Mouse (Mus musculus): Measurements from ENCODE around the gene Cenpb. TPM values are rescaled to one million over a fixed set of nuclear protein-coding genes. Genes with fewer than 3 reads are reported as not detected.
A peak's percentile ranks its signal among the peaks of the same experiment; 100 is the strongest.

The Cenpb gene
- total RNA-seq, 1 experiment from 2014 or later, result 14.0 TPM

DNA sequence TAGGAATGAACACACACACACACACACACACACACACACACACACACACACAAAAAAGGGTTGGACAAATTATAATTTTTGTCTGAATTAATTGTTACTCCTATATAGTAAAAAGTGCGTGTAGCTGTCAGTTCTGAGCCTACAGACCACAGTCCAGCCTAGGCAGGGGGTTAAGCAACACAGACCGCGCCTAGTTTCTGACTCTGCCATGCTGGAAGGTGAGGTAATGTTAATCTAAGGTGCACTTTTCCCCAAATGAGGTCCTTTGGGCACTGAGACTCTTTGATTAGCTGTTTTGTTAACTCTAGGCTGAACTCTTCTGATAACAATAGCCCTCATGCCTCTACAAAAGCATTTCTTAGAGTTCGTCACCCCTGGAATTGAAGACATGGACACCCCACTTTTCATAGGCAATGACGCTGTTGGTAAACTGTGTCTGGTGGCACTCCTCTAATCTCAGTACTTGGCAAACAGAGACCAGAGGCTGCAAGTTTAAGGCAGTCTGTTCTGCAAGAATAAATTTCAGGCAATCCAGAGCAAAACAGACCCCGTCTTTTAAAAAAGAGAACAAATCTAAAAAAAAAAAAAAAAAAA lies 24.0 kb upstream of the Cenpb start:
- ATAC-seq (replicated peaks; ENCODE audit: insufficient number of reproducible peaks, low FRiP score, low TSS enrichment, poor library complexity, severe bottlenecking), result no peak

DNA sequence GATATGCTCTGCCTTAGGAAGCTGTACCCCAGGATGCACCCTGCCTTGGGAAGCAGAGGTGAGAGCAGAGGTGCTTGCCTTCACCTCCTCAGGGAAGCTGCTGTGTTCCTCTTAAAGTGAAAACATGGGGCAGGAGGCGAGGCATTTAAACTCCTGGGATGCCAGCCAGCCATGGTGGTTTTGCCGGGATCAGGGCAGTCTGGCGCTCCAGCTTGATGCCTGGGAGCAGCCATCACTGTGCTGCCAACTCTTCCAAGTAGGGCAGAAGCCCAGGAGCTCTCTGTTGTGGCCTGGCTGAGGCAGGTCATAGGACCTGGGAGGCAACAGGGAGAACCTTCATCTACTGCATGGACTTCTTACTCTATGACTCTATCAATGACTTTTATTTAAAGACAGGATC lies 21.4 kb upstream of the Cenpb start:
- ATAC-seq (replicated peaks; ENCODE audit: insufficient number of reproducible peaks, low FRiP score, low TSS enrichment, poor library complexity, severe bottlenecking), result no peak

- no peak for ATAC-seq (replicated peaks; ENCODE audit: insufficient number of reproducible peaks, low FRiP score, low TSS enrichment, poor library complexity, severe bottlenecking)
Observed at GRCm38 (mm10) chr2:131200710-131201109, 20.8 kb upstream of the Cenpb start.

- ATAC-seq (replicated peaks; ENCODE audit: insufficient number of reproducible peaks, low FRiP score, low TSS enrichment, poor library complexity, severe bottlenecking), result peak; percentile 45; the same call in 1 of the 2 replicates
Observed at GRCm38 (mm10) chr2:131196606-131197316, 16.9 kb upstream of the Cenpb start.

DNA sequence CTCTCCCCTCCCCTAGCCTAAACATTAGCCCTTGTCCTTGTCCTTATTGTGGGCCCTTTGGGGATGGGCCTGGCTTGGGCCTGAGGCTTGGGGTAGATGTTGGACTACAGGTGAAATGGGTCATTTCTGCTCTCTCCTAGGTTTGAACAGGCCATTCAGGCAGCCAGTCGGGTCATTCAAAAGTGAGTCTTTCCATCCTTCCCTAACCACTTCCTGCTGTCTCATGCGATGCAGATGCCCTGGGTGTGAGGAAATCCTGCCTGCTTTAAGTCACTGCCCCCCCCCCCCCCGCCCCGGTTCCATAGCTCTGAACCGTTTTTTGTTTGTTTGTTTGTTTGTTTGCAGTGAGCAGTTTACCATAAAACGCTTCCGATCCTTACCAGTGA lies 11.1 kb upstream of the Cenpb start:
- ATAC-seq (replicated peaks; ENCODE audit: insufficient number of reproducible peaks, low FRiP score, low TSS enrichment, poor library complexity, severe bottlenecking), result no peak

GRCm38 (mm10) chr2:131190344-131191004 lies 10.6 kb upstream of the Cenpb start:
- ATAC-seq (replicated peaks; ENCODE audit: insufficient number of reproducible peaks, low FRiP score, low TSS enrichment, poor library complexity, severe bottlenecking), result 0 out of 2 replicates have a peak, but pooled peaks have one; percentile 29

DNA sequence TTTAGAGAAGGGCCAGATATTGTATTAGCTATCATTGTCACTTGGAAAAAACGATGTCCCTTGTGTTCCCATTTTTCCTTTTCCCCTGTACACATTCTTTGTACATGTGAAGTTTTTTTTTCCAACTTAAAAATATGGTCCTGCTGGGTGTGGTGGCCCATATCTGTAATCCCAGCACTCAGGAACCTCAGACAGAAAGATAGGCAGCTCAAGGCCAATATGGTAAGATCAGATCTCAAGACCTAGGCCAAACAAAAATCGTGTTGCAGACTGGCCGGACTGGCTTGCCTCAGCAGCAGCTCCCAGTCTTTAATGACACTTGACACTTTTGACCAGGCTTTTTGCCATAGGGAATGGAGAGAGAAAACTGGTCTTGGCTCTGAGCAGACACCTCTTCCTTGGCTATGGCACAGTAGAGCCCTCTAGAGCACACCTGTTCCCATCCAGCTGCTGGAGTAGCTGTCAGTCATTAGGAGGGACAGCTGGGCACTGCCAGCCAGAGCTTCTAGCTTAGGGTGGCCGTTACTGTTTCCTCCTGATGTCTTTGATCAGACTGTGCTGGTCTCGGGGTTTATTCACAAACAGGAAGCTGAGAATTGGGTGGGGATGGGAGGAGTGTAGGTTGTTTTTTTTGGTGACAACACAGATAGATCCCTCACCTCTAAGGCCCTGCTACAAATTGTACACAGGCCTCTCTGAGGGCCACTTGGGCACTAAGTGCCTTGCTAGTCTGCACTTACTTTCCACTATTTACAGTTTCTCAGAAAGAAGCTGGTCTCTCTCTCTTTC lies 9.8 kb upstream of the Cenpb start:
- no peak; the same call in 1 of the 2 replicates for ATAC-seq (replicated peaks; ENCODE audit: insufficient number of reproducible peaks, low FRiP score, low TSS enrichment, poor library complexity, severe bottlenecking)

GRCm38 (mm10) chr2:131188311-131188710 lies 8.4 kb upstream of the Cenpb start:
- no peak for ATAC-seq (replicated peaks; ENCODE audit: insufficient number of reproducible peaks, low FRiP score, low TSS enrichment, poor library complexity, severe bottlenecking)

DNA sequence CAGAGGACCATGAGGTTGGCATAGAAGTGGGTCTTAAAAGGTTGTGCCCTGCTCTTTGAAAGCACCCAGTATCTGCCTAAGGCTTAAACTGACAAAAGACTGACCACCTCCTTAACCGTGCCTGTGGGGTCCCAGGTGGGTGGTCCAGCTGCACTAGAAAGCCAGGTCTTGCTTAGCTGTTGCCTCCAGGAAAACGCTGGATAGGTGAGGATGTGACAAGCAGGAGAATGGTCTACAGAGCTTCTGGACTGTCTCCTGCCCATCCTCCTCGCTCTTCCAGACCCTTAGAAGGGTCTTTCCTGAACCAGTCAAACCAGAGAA lies 7.7 kb upstream of the Cenpb start:
- no peak for ATAC-seq (replicated peaks; ENCODE audit: insufficient number of reproducible peaks, low FRiP score, low TSS enrichment, poor library complexity, severe bottlenecking)

GRCm38 (mm10) chr2:131186771-131187601 lies 7.1 kb upstream of the Cenpb start, which contains the start of the genes Cdc25b and Spef1:
Gene Cdc25b (plus strand): TSS chr2:131186949.
Gene Spef1 (minus strand): TSS chr2:131187282.
- peak; percentile 70 for ATAC-seq (replicated peaks; ENCODE audit: insufficient number of reproducible peaks, low FRiP score, low TSS enrichment, poor library complexity, severe bottlenecking)

GRCm38 (mm10) chr2:131186343-131186742 lies 6.5 kb upstream of the Cenpb start:
- no peak for ATAC-seq (replicated peaks; ENCODE audit: insufficient number of reproducible peaks, low FRiP score, low TSS enrichment, poor library complexity, severe bottlenecking)

DNA sequence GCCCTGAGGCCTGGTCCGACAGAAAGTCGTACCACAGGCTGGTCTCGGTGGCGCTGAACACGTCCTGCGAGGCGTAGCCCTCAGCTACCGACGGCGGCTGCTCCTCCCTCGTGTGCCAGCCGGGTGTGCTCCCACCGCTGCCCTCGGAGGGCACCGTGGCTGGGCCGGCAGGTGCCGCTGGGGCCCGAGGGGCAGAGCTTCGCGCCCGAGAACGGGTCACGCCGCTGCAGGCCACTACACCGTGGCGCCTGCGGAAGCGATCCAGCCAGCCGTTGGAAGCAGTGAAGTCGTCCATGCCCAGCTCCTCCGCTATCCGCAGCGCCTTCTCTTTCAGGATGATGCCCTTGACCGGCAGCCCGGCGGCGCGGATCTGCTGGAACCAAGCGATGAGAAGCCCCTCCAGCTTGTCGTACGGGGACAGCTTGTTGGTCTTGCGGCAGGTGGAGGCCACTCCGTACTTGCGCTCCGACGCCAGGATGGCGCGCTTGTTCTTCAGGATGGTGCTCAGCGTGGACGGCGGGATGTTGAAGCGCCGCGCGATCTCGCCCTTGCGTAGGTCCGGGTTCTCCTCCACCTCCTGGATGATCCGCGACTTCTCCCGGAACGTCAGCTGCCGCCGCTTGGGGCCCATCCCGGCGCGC lies 501 bp downstream of the Cenpb start:
- ATAC-seq (replicated peaks; ENCODE audit: insufficient number of reproducible peaks, low FRiP score, low TSS enrichment, poor library complexity, severe bottlenecking), result peak; percentile 36; the same call in 1 of the 2 replicates

DNA sequence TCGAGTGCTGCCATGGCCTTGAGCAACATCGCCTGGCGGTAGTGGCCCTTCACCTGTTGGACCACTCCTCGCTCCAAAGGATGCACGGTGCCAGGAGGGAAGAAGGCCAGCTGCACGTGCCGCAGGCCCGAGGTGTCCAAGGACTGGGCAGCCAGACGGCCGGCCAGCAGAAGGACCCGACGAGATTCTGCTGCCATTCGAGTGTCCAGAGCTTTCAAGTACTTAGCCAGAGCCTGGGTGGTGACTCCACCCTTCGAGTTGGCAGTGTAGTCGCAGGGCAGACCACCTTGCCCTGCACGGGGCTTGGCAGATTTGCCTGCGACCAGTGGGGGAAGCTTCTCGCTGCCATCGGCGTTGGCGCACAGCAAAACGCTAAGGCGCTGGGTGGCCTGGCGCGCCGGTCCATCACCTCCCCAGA lies 1.0 kb downstream of the Cenpb start:
- no peak for ATAC-seq (replicated peaks; ENCODE audit: insufficient number of reproducible peaks, low FRiP score, low TSS enrichment, poor library complexity, severe bottlenecking)

DNA sequence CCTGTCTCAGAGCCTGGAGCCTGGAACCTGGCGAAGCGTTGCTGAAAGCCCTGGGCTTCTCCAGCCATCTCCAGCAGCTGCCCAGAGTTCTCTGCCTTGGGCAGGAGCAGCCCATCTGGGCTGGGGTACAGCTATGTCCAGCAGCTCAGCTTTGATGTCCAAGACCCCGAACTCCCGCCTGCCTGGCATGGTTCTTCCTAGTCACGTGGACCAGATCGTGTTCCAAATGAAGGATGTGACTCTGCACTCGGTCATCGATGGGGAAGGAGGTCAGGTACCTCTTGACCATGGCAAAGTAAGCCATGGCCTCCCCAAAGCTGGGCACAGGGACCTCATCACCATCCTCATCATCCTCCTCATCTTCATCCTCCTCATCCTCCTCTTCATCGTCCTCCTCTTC lies 1.9 kb downstream of the Cenpb start:
- no peak for ATAC-seq (replicated peaks; ENCODE audit: insufficient number of reproducible peaks, low FRiP score, low TSS enrichment, poor library complexity, severe bottlenecking)

- no peak for ATAC-seq (replicated peaks; ENCODE audit: insufficient number of reproducible peaks, low FRiP score, low TSS enrichment, poor library complexity, severe bottlenecking)
Observed at GRCm38 (mm10) chr2:131176491-131176890, 3.4 kb downstream of the Cenpb start.

- ATAC-seq (replicated peaks; ENCODE audit: insufficient number of reproducible peaks, low FRiP score, low TSS enrichment, poor library complexity, severe bottlenecking), result no peak
Observed at GRCm38 (mm10) chr2:131175945-131176309, 3.9 kb downstream of the Cenpb start.

GRCm38 (mm10) chr2:131175286-131175944 lies 4.5 kb downstream of the Cenpb start:
- ATAC-seq (replicated peaks; ENCODE audit: insufficient number of reproducible peaks, low FRiP score, low TSS enrichment, poor library complexity, severe bottlenecking), result no peak

All from monocyte, adult 5-6 weeks (primary cell).